Mouse (Mus musculus): ENCODE measurements around the gene Brms1l.

Gene Brms1l

GRCm38 (mm10) chr12:55859409-55860349 lies 23.6 kb downstream of the Brms1l start:
- no peak for DNase-seq (ENCODE audit: low spot score in 2 of 2)

GRCm38 (mm10) chr12:55860631-55861030 lies 24.5 kb downstream of the Brms1l start:
- DNase-seq (ENCODE audit: low spot score in 2 of 2), result no peak

- DNase-seq (ENCODE audit: low spot score in 2 of 2), result no peak
Observed at GRCm38 (mm10) chr12:55867738-55868137, 31.6 kb downstream of the Brms1l start.

GRCm38 (mm10) chr12:55869622-55870322 lies 33.6 kb downstream of the Brms1l start:
- DNase-seq (ENCODE audit: low spot score in 2 of 2), result no peak

- no peak for DNase-seq (ENCODE audit: low spot score in 2 of 2)
Observed at GRCm38 (mm10) chr12:55885449-55885848, 49.3 kb downstream of the Brms1l start.

- peak; percentile 3 to 35 for DNase-seq (ENCODE audit: low spot score in 2 of 2)
Observed at GRCm38 (mm10) chr12:55888570-55888969, 52.4 kb downstream of the Brms1l start.

- DNase-seq (ENCODE audit: low spot score in 2 of 2), result no peak
Observed at GRCm38 (mm10) chr12:55904801-55905200, 68.7 kb downstream of the Brms1l start.

GRCm38 (mm10) chr12:55912138-55912537 lies 76.0 kb downstream of the Brms1l start:
- DNase-seq (ENCODE audit: low spot score in 2 of 2), result no peak

GRCm38 (mm10) chr12:55913201-55913600 lies 77.1 kb downstream of the Brms1l start:
- no peak for DNase-seq (ENCODE audit: low spot score in 2 of 2)

GRCm38 (mm10) chr12:55916250-55916649 lies 80.1 kb downstream of the Brms1l start:
- no peak for DNase-seq (ENCODE audit: low spot score in 2 of 2)

GRCm38 (mm10) chr12:55917020-55917419 lies 80.9 kb downstream of the Brms1l start:
- no peak for DNase-seq (ENCODE audit: low spot score in 2 of 2)
